Mouse (Mus musculus) left cerebral cortex, adult 2 months (tissue): ENCODE data around the gene Naa40. TPM values are rescaled to one million over a fixed set of nuclear protein-coding genes. Genes with fewer than 3 reads are reported as not detected.

Source experiments
- DNase-seq, 2 experiments: peaks; one replicate each; pipeline ENCODE4 v3.0.0; 2021 to 2022; ENCODE audit warnings: low spot score in 2 of 2, mixed read lengths in 1 of 2; ENCODE audit errors: extremely low spot score in 1 of 2
- H3K27ac ChIP-seq: fragments of 200-600 bp; 2 replicates; pipeline ENCODE4 v1.8.1; 2022
- H3K4me3 ChIP-seq: fragments of 200-600 bp; 2 replicates; pipeline ENCODE4 v1.8.1; 2022
- CTCF ChIP-seq: fragments of 200-600 bp; IDR thresholded peaks from 2 replicates; pipeline ENCODE4 v1.8.1; 2022; ENCODE audit warnings: antibody characterized with exemption, mild to moderate bottlenecking, moderate library complexity
- intact Hi-C: fragments of 180-260 bp; cut with DNase I; formaldehyde crosslinking; loops from one replicate; pipeline ENCODE4 v1.15.1; 2025
- total RNA-seq, 2 experiments: library from RNA; stranded (reverse); gene quantifications; 2 replicates each; pipeline ENCODE4 v1.2.3; 2021

The Naa40 gene
- total RNA-seq, 2 experiments from 2014 or later = 35.7 to 37.4 TPM

- DNase-seq = no peak
- H3K4me3 ChIP-seq = no peak overlapping the region
- H3K27ac ChIP-seq = no peak overlapping the region
- intact Hi-C loops = no loop called here
- TF ChIP-seq CTCF = peak; percentile 21
Observed at GRCm38 (mm10) chr19:7209907-7210646, 30.9 kb downstream of the Naa40 start.

- no peak for TF ChIP-seq CTCF
- intact Hi-C loops = no loop called here
- peak; percentile 91 for DNase-seq
- H3K4me3 ChIP-seq = peak within 1 kb of the TSS; percentile 91
- H3K27ac ChIP-seq = peak within 1 kb of the TSS; percentile 96
Observed at GRCm38 (mm10) chr19:7205753-7206736, 34.9 kb downstream of the Naa40 start, which contains the start of gene Otub1. TSS of gene Otub1 (minus strand) at chr19:7206316.

- H3K4me3 ChIP-seq = peak overlapping the region; percentile 91
- TF ChIP-seq CTCF = no peak
- H3K27ac ChIP-seq = peak overlapping the region; percentile 74
- no peak for DNase-seq
- intact Hi-C loops = no loop called here
Observed at GRCm38 (mm10) chr19:7205326-7205725, 35.7 kb downstream of the Naa40 start.

- intact Hi-C loops = no loop called here
- no peak for DNase-seq
- peak overlapping the region; percentile 74 for H3K27ac ChIP-seq
Observed at GRCm38 (mm10) chr19:7204898-7205297, 36.1 kb downstream of the Naa40 start.

GRCm38 (mm10) chr19:7200427-7200826 lies 40.6 kb downstream of the Naa40 start:
- intact Hi-C loops = no loop called here

More at GRCm38 (mm10) chr19:7204898-7205297, 36.1 kb downstream of the Naa40 start:
- peak overlapping the region; percentile 91 for H3K4me3 ChIP-seq
- no peak for TF ChIP-seq CTCF

GRCm38 (mm10) chr19:7199089-7199488 lies 41.9 kb downstream of the Naa40 start:
- no peak for TF ChIP-seq CTCF
- intact Hi-C loops = no loop called here
- no peak for DNase-seq
- Histone ChIP-seq H3K4me3 (no peak overlapping the region), H3K27ac (no peak overlapping the region)

More at GRCm38 (mm10) chr19:7200427-7200826, 40.6 kb downstream of the Naa40 start:
- no peak overlapping the region for H3K4me3 ChIP-seq
- no peak for DNase-seq
- no peak overlapping the region for H3K27ac ChIP-seq
- TF ChIP-seq CTCF = no peak

GRCm38 (mm10) chr19:7197445-7197844 lies 43.5 kb downstream of the Naa40 start:
- no peak overlapping the region for H3K4me3 ChIP-seq
- H3K27ac ChIP-seq = no peak overlapping the region
- no peak for TF ChIP-seq CTCF
- intact Hi-C loops = loop anchor here (2.0 kb wide), 1 partner anchor 33 kb away; no protein-coding TSS in a partner anchor
- no peak for DNase-seq

GRCm38 (mm10) chr19:7196741-7197270 lies 44.2 kb downstream of the Naa40 start:
- TF ChIP-seq CTCF = no peak
- Histone ChIP-seq H3K4me3 (no peak overlapping the region), H3K27ac (no peak overlapping the region)
- DNase-seq = no peak
- intact Hi-C loops = loop anchor here (1.0 to 2.0 kb wide), 2 partner anchors 32 to 133 kb away; no protein-coding TSS in a partner anchor

GRCm38 (mm10) chr19:7195900-7196728 lies 44.9 kb downstream of the Naa40 start:
- Histone ChIP-seq H3K27ac (no peak overlapping the region), H3K4me3 (no peak overlapping the region)
- TF ChIP-seq CTCF = peak; percentile 95
- intact Hi-C loops = loop anchor here (1.0 to 2.0 kb wide), 3 partner anchors 31 to 132 kb away; no protein-coding TSS in a partner anchor
- DNase-seq = peak; percentile 67

- TF ChIP-seq CTCF = no peak
Observed at GRCm38 (mm10) chr19:7192561-7192967, 48.4 kb downstream of the Naa40 start.

GRCm38 (mm10) chr19:7191639-7192038 lies 49.3 kb downstream of the Naa40 start:
- H3K4me3 ChIP-seq = no peak overlapping the region
- no peak for DNase-seq
- intact Hi-C loops = no loop called here
- H3K27ac ChIP-seq = no peak overlapping the region
- TF ChIP-seq CTCF = no peak

More at GRCm38 (mm10) chr19:7192561-7192967, 48.4 kb downstream of the Naa40 start:
- H3K4me3 ChIP-seq = no peak overlapping the region
- no peak overlapping the region for H3K27ac ChIP-seq
- DNase-seq = no peak
- intact Hi-C loops = no loop called here
